Mouse (Mus musculus) kidney, postnatal 4 days (tissue): ENCODE data around the gene Sema7a.

ENCODE experiments used
- DNase-seq, 2 experiments: peaks; one replicate each; pipeline ENCODE4 v3.0.0; 2021; ENCODE audit warnings: mixed read lengths in 2 of 2

Gene Sema7a

GRCm38 (mm10) chr9:57939431-57940348, at the start of gene Sema7a:
TSS of gene Sema7a (plus strand) at chr9:57940112.
- DNase-seq, result peak; percentile 80 to 87

GRCm38 (mm10) chr9:57900478-57900877, 39.4 kb upstream of the Sema7a start:
- DNase-seq, result no peak

GRCm38 (mm10) chr9:57901197-57901596, 38.7 kb upstream of the Sema7a start:
- DNase-seq, result no peak

- no peak for DNase-seq
Observed at GRCm38 (mm10) chr9:57901601-57902000, 38.3 kb upstream of the Sema7a start.

- no peak for DNase-seq
Observed at GRCm38 (mm10) chr9:57902132-57902531, 37.8 kb upstream of the Sema7a start.

- no peak for DNase-seq
Observed at GRCm38 (mm10) chr9:57903589-57904249, 36.2 kb upstream of the Sema7a start.

- DNase-seq, result no peak
Observed at GRCm38 (mm10) chr9:57904250-57904644, 35.7 kb upstream of the Sema7a start.

- DNase-seq, result no peak
Observed at GRCm38 (mm10) chr9:57907206-57907605, 32.7 kb upstream of the Sema7a start.

- DNase-seq, result peak; percentile 91 to 95
Observed at GRCm38 (mm10) chr9:57910254-57911160, 29.4 kb upstream of the Sema7a start, which contains the start of gene Ubl7. TSS of gene Ubl7 (plus strand) at chr9:57910979.

- DNase-seq, result no peak
Observed at GRCm38 (mm10) chr9:57912571-57912970, 27.3 kb upstream of the Sema7a start.

GRCm38 (mm10) chr9:57921491-57922060, 18.3 kb upstream of the Sema7a start:
- no peak for DNase-seq

GRCm38 (mm10) chr9:57922381-57922780, 17.5 kb upstream of the Sema7a start:
- DNase-seq, result no peak

GRCm38 (mm10) chr9:57923046-57923445, 16.9 kb upstream of the Sema7a start:
- no peak for DNase-seq

- no peak for DNase-seq
Observed at GRCm38 (mm10) chr9:57931166-57931767, 8.6 kb upstream of the Sema7a start.

- no peak for DNase-seq
Observed at GRCm38 (mm10) chr9:57932253-57932652, 7.7 kb upstream of the Sema7a start.

GRCm38 (mm10) chr9:57932831-57933602, 6.9 kb upstream of the Sema7a start:
- no peak for DNase-seq

GRCm38 (mm10) chr9:57935683-57936437, 4.1 kb upstream of the Sema7a start:
- DNase-seq, result peak; percentile 94 to 95

GRCm38 (mm10) chr9:57937171-57937570, 2.7 kb upstream of the Sema7a start:
- no peak for DNase-seq

- DNase-seq, result no peak
Observed at GRCm38 (mm10) chr9:57937651-57938050, 2.3 kb upstream of the Sema7a start.
